Mouse (Mus musculus) CD8-positive naive resting alpha-beta T cell, adult 2 months (primary cell): ENCODE results near the gene Slco4a1.

Experiments
- DNase-seq, 2 experiments: peaks; one replicate each; pipeline ENCODE4 v3.0.0; 2022; ENCODE audit warnings: low read depth in 2 of 2, low spot score in 2 of 2

Gene Slco4a1

GRCm38 (mm10) chr2:180444957-180445785 lies 10.9 kb upstream of the Slco4a1 start:
- DNase-seq: no peak

- no peak for DNase-seq
These were observed 10.1 kb upstream of the Slco4a1 start for GRCm38 (mm10) chr2:180445962-180446361.

DNA sequence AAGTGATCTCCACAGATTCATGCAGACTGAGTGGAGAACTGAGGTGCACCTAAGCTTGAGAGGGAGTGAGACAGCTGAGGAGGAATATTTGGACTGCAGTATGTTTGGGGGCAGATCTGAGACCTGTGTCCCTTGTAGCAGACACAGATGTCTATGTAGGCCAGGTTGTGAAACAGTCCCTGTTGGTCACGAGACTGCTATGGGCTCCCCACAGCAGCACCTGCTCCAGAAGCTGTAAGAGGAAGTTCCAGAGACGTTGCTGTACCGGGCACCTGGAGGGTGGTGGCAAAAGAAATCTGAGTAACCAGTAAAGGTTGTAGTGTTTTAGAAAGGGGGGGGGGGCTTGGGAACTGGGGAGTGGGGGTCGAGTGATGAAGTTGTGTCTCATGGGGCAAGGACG lies 7.0 kb upstream of the Slco4a1 start:
- no peak for DNase-seq

DNA sequence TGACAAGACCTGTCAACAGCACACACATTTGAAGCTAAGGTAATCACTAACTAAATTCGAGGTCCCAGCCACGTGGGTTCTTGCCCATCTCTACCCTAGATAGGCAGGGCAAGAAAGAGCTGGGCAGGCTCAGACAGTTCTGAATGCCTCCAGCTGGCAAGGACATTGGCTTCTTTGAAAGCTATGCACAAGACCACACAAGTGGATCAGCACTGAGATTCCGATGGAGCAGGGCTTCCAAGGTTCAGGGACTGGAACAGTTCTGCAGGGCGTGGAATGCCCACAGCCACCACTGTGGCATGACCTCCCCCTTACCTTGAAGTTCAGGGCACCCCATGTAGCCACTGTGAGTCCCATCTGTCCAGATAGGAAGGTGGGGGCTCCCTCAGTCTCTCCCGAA lies 5.5 kb upstream of the Slco4a1 start:
- DNase-seq: no peak

GRCm38 (mm10) chr2:180456705-180457104 lies 660 bp downstream of the Slco4a1 start:
- no peak for DNase-seq

DNA sequence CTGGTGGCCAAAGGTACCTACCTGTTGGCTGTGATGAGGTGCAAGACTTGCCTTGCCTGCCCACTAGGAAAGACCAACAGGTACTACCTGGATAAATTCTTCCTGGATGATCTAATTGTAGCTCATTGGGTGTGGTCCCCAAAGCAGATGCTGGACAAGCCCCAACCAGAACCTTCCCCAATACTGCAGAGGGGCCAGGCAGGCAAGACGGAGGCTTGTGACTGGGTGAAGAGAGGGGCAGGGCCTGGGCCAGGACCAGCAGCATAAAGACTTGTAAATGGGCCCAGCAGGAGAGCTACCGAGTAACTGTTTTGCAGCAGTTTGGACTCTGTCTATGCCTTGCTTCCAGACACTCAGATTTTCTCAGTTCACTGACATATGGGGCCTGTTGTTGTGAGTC lies 1.6 kb downstream of the Slco4a1 start:
- no peak for DNase-seq

DNA sequence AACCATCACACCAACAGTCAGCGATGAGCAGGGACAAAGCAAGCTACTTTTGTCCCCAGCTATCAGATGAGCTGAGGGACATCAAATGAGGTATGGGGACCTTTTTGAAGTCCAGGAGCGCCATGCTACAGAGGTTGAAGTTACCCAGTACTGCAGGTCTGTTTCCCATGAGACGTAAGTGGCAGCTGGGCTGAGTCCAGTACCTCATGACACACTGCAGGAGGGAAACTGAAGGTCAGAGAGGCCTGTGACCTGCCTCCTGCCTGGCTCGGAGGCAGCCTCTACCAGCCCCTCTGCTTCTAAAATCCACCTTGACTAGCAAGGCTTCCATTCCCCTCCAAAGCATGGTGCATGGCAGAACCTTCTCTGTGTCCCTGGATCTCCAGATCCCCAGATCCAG lies 3.4 kb downstream of the Slco4a1 start:
- DNase-seq: no peak

DNA sequence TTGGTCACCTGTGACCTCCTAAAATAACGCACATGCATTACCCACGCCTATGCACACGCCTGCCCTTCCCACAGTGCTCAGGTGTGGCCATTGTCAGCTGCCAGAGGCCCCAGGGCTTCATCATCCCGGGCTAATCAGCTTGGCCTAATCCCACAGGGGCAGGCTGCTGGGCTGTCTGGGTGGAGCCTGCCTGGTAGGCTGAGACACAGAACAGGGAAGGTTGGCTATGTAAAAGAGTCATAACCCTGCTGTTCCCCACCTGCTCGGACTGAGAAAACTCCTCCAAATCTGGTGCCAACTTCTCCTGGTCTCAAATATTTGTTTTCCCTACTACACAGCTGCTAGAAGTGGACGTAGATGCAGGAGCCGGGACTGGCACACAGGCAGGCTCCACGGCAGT lies 4.8 kb downstream of the Slco4a1 start:
- no peak for DNase-seq

DNA sequence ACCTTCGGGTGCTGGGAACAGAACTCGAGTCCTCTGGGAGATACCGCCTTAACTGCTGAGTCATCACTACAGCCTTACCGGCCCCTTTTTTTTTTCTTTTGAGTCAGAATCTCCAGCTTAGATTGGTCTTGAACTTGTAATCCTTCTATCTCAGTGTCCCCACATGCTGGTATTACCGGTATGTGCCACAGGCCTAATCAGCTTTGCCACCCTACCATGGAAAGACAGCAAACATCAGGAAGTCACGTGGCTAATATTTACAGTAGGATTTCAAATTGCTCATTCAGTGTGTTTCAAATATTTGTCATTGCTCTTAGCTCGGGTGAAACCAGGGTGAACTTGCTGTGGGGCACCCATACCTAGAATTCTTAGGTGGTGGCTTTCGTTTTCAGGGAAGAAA lies 6.5 kb downstream of the Slco4a1 start:
- no peak for DNase-seq

- no peak for DNase-seq
These were observed 10.5 kb downstream of the Slco4a1 start for GRCm38 (mm10) chr2:180466505-180466904.

- DNase-seq: no peak
These were observed 12.8 kb downstream of the Slco4a1 start for GRCm38 (mm10) chr2:180468871-180469270.

DNA sequence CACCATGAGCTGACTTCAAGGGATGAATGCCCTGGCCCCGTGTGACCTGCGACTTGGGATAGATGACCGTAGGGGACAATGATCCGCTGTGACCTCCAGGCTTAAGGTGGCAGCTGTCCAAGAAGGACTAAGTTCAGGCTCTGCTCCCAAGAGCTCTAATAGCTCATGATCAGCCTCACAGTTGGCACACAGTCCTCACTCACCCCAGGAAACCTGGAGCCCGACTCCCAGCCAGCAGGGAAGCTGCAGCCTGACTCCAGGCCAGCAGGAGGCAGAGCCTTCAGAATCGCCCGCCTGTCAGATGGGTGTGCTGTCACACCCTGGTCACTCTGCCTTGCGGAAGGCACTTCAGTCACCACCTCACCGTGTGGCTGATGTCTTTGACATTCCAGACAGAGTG lies 13.7 kb downstream of the Slco4a1 start:
- no peak for DNase-seq

DNA sequence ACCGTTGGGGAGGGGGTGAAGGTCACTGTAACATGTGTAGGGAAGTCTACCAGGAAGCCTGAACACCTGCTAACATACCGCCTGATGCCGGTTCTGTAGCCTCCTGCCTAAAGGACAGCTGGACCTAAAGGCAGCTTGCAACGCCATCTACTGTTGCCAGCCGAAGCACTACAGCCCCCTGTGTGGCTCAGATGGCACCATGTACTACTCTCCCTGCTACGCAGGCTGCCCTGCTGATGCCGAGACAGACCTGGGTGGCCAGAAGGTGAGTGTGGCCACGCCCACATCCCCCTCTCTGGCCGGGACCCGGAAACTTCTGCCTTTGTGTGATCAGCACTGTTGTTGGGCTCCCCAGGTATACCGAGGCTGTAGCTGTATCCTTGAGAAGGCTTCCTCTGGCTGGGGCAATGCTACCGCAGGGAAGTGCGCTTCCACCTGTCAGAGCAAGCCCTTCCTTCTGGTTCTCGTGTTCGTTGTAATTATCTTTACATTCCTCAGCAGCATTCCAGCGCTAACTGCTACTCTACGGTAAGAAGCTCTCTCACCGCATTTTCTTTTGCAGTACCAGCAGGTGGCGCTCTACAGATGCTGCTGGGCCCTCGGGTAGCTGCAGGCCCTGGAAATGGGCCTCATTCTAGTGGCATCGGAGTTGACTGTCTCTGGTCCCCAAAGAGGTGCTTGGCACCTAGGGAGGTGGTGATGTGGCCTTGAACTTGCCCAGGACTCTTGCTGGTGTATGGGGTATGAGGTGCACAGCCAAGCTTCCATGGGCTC lies 16.4 kb downstream of the Slco4a1 start:
- DNase-seq: no peak

DNA sequence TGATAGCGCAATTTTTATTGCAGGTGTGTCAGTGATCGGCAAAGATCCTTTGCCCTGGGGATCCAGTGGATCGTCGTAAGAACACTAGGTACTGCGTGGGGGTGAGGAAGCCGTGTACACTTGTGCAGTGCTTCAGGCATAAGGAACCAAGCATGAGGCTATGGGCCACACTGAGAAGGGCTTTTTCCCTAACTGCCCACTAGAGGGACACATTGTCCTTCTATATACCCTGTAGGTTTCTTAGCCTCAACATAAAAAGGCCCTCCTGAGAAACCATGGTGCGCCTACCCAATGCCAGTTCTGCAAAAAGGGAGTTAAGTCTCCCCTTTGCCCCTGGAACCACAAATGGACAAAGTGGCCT lies 17.0 kb downstream of the Slco4a1 start:
- DNase-seq: peak in 1 of 2 experiments; percentile 4

- DNase-seq: no peak
These were observed 18.8 kb downstream of the Slco4a1 start for GRCm38 (mm10) chr2:180474864-180475263.

DNA sequence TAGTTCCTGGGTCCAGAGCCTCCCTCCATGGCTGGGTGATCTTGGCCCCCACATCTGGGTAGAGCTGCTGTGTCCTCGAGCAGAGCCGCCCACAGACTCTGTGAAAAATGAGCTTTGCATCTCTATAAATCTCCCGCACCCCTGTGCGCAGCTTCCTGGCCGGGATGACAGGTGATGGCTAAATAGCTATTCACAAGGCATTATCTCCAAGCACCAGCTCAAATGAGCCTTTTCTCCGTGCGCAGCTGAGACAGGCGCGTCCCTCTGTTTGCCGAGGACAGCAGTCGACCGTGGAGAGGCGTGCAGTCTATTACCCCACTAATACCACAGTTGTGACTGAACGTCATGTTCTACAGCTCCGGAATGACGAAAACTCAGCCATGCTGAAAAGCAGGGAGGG lies 26.2 kb downstream of the Slco4a1 start:
- DNase-seq: no peak

DNA sequence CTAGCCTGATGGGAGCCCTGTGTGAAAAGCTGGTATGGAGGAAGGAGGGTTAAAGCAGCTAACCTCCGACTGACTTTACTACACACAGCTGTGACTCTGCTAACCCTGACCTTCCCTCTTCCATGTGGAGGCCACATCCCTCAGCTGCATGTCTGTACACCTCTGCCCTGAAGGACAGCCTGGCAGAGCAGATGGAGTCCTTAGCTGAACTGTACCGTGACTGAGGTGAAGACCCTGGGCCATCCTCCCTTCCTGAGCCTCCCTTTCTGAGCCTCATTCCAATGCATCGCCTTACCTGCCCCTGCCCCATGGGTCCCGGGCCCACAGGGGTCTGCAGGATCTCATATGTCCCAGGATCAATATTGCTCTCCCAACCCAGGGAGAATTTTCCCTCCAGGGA lies 28.8 kb downstream of the Slco4a1 start:
- no peak for DNase-seq

DNA sequence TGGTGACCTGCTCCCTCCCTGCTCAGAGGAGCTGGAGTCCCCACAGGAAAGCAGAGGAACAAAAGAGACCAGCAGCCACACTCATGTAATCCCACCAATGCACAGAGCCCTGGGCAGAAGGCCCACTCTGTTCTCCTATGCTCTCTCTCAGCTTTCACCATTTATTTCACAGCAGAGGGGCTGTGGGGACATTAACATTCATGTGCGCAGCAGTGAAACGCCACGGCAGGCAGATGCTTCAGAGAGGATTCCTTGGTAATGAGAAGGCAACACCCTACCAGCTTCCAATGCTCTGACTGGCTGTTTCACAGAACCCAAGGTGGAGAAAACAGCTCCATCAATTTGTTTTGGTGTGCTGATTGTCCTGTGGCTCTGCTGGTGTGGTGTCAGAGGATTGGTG lies 29.3 kb downstream of the Slco4a1 start:
- DNase-seq: no peak

GRCm38 (mm10) chr2:180488210-180488751 lies 32.2 kb downstream of the Slco4a1 start:
- DNase-seq: no peak

DNA sequence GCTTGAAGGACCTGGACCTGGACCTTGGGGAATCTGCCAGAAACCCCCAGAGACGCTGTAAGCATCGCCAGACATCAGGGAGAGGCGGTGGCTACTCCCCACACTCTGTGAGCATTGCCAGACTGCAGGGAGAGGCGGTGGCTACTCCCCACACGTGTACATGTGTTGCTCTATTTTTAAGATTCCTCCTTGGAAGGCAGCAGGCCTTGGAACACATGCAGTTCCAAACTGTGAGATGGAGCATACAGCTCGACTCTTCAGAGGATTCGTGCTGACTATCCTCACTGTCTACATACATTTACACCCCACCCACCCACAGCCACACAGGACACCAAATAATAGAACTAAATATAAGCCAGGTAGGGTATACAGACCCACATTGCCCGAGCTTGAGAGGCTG lies 39.9 kb downstream of the Slco4a1 start:
- no peak for DNase-seq

DNA sequence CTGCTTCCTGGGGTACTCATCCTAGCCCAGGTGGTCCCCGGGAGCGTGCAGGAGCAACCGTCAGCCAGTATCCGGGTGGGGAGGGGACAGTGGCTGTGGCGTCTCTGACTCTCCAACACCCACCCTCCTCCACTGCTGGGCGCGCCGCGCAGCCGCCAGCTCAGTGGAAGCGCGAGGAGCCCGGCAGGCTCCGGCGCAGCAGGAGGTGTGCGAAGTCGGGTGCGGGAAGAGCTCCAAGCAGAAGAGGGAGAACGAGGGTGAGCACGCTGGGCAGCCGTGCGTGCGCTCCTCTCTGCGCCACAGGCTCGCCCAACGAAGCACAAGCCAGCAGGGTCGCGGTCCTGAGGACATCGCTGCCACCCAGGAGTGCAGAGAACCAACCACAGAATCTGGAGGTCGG lies 43.7 kb downstream of the Slco4a1 start, which contains the start of gene Ntsr1:
Gene Ntsr1, plus strand, starts transcription at position 236 of the 400 bp plus-strand sequence.
- DNase-seq: no peak

GRCm38 (mm10) chr2:180500726-180501125 lies 44.7 kb downstream of the Slco4a1 start:
- no peak for DNase-seq
